Mouse (Mus musculus): ENCODE measurements at regions not wholly inside any gene's neighbourhood (a gene's known extent, or its start where the extent isn't known, plus 50 kb on each side); places are given as distances from the start of the nearest gene placed in this dataset.

DNA sequence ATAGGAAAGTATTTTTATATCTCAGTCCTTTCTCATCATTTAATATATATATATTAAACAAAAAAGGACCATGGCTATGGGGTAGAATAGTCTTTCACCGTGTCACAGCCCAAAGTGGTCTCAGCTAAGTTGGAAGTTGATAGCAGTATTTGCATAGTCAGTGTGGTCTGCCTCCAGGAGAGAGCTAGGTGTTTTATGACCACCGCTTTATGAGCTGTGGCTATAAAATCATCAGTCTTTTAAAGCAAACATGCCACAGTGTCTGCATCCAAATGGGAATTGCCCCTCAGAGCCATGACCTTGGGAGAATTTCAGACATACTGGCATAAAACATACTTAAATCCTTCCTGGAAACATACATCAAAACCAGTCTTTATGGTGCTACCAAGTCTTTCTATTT is 140.9 kb upstream of the Cdkn2b start:
- TF ChIP-seq GATA1 (IDR thresholded peaks at IDR 0.05; ENCODE audit: borderline replicate concordance, low read length) (no peak), FLI1 (IDR thresholded peaks at IDR 0.05; ENCODE audit: low read length) (no peak)
